Mouse (Mus musculus): ENCODE results near the gene Pdcd1.
"Not testable (repeated sequence)": the region's sequence is repeated elsewhere in the genome, so short reads cannot be mapped to it uniquely, and the experiment has no call there.

The Pdcd1 gene

DNA sequence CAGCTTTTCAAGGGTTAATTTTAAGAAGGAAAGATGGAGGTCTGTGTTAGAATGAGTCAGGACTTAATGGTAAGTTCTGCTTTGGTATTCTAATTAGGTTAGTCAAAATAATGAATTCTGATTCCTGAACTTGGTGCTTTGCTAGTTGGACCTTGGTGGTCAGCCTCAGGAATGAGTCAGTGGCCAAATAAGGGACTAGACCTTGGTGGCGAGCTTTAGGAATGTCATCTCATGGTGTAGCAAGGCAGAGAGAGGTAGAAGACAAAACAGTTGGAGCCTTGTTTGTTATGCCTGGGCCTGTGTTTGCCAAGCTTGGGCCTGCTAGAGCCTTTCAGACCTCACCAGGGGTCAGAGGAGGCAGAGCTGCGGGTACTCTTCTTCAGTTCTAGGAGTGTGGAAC is 23.6 kb downstream of the Pdcd1 start:
- DNase-seq: no peak

GRCm38 (mm10) chr1:94027506-94028108 is 24.7 kb downstream of the Pdcd1 start:
- no peak for DNase-seq

DNA sequence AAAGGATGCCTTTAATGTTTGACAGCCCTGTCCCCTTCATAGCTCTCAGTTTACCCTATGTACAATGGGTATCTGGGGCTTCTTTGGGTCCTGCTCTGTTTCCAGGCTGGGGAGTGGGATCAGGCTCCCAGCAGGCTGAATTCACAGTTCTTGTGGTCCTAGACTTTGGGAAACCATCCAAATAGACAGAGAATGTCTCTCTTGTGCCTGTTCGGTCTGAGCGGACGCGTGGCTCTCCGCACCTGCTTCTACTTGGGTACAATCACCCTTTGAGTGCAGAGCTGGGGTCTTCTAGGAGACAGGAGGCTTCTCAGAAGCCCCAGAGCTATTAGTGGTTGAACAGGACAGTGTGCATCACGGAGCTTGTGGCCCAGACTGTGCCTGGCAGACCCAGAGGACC is 32.2 kb downstream of the Pdcd1 start, which contains the start of gene Neu4:
Gene Neu4, plus strand, starts transcription at position 301 of the 400 bp plus-strand sequence.
- DNase-seq: no peak

DNA sequence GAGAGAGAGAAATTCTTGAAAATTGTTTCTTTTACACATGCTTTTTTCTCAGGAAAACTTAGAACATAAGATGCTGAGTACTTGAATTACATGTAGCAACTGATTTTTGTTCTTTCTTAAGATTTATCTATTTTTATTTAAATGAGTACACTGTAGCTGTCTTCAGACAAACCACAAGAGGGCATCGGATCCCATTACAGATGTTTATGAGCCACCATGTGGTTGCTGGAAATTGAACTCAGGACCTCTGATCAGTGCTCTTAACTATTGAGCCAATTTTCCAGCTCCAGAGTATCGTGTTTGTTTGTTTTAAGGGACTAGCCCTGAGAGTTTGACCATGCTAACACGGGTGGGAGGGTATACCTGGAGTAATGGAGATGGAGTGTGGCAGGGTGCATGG is 40.7 kb downstream of the Pdcd1 start:
- no peak for DNase-seq

DNA sequence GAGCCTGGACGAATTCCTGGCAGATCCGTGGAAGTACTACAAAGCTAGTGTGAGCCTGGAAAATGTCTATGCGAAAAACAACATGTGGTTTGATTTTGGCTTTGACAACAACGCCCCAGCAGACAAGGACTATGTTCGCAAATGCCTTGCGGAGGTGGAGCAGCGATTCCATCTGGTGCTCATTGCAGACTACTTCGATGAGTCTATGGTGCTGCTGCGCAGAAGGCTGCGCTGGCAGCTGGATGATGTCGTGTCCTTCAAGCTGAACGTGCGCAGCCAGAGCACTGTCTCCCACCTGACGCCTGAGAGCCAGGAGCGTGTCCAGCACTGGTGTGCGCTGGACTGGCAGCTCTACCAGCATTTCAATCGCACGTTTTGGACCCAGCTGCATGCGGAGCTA is 43.5 kb downstream of the Pdcd1 start:
- DNase-seq: not testable (repeated sequence)

- DNase-seq: not testable (repeated sequence)
Observed at GRCm38 (mm10) chr1:94005954-94006506, 46.3 kb downstream of the Pdcd1 start.

DNA sequence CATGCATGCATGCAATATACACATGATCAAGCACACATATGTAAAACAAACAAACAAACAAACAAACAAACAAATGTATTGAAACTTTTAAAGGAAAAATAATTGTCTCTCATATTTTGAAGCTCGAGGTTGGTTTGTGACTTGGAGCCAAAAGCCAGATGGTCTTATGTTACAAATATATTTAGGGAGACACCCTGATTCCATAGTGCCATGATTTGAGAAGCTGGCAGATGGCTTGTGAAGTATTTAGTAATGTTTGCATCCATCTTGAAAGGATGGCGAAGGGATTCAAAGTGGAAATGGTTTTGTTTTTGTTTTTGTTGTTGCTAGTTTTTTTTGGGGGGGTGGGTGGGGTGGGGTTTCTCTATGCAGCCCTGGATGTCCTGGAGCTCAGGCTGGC is 51.3 kb downstream of the Pdcd1 start:
- no peak for DNase-seq

DNA sequence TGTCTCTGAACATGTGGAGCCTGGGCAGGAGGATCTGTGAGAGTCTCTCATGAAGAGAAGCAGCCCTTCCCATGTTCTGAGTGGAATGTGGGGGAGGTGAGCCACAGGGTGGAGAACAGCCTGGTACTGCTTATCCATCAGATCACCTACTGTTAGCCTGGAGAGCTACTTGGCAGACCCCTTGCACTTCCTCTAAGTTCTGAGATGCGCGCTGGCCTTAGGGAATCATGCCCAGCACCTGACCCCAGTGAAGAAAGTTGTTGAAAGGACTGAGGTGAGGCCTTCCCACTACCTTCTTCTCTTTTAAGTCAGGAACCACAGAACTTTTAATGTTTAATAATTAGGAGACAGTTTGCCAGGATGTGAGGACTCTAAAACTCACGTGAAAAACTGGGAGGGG is 60.9 kb downstream of the Pdcd1 start:
- not testable (repeated sequence) for DNase-seq

DNA sequence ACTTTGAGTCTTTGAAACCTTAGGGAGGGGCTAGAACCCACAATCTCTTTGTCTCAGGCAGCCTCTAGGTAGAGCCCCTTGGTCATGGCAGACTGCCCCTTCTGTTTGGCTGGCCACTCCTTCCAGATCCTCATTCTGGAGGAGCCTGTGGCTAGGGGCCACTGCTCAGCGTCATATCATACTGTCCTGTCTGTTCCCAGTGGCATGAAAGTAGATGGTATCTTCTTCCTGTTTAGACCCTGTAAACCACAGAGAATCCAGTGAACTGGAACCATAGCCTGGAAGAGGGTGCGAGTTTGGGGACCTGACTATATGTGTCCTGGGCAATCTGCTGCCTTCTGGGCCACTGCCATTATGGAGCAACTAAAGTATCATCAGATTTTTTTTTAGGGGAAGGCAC is 61.3 kb downstream of the Pdcd1 start:
- not testable (repeated sequence) for DNase-seq

- DNase-seq: not testable (repeated sequence)
Observed at GRCm38 (mm10) chr1:93990209-93990608, 62.1 kb downstream of the Pdcd1 start, which contains the start of gene Gal3st2c. Gene Gal3st2c, plus strand, starts transcription at chr1:93990509.

DNA sequence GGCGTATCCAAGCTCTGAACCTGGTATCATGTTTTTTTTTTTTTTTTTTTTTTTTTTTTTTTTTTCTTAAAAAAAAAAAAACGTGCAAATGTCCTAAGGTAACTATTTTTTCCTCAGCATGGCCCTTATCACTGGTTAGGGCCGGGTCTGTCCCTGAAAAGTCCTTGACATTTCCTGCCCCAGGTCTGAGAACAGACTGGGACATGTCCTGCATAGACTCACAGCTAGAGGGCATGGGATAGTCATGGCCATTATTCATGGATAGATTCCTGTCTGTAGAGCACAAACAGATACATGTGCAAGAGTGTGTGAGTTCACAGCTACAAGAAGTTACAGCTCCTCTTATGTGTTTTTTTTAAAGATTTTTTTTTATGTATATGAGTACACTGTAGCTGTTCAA is 63.6 kb downstream of the Pdcd1 start:
- no peak for DNase-seq
